Comparison of ENCODE assay signal across 9 mouse cellular contexts in genomic region chr4:152663482-152663881, GRCm38 (mm10).
DNase-seq lines count a peak whose midpoint lies in the region; ATAC-seq and TF ChIP-seq lines count a peak whose summit lies in the region.
"Had no signal": no experiment of that assay in that cellular context is flagged by ENCODE, and none has a peak within 500 bp of the region (broad histone marks: within the 10 kb centered on the region; RNA-seq: fewer than 3 reads in every experiment).

No protein-coding gene starts in this region.

- H3K27me3 ChIP-seq in liver, adult 2 months (ENCODE audit: control insufficient read depth, insufficient read depth, low read length) = no peaks in the 10 kb centered on the region
- H3K27me3 ChIP-seq in liver, embryonic 11.5 days (replicated peaks; ENCODE audit: control insufficient read depth, insufficient read depth, low read length) = no peaks in the 10 kb centered on the region
- H3K27me3 ChIP-seq: liver, embryonic 13.5 days had no signal

- no peak overlapping the region for H3K27ac ChIP-seq in liver, adult 2 months (replicated peaks; ENCODE audit: insufficient read depth, low read depth, low read length)
- no peak overlapping the region for H3K27ac ChIP-seq in liver, embryonic 11.5 days (ENCODE audit: low read depth, low read length)
- H3K27ac ChIP-seq: liver, embryonic 13.5 days had no signal

- 0 out of 2 replicates have a peak, but pooled peaks cover 3% of the 10 kb centered on the region for H3K9me3 ChIP-seq in liver, embryonic 11.5 days (ENCODE audit: control insufficient read depth, low read length)

- DNase-seq in cerebellum, postnatal 14 days = peak; percentile 43 to 59
- DNase-seq in cerebellum, adult 11-12 months = no peak
- DNase-seq in liver, adult 2 months (ENCODE audit: extremely low read depth, low read depth, low spot score) = no peak
- no peak for DNase-seq in liver, embryonic 11.5 days (ENCODE audit: low spot score)
- peak; percentile 24 for DNase-seq in adrenal gland, postnatal 14 days
- DNase-seq in retina, embryonic 14.5 days (ENCODE audit: low spot score) = peak; percentile 60
- DNase-seq in right cerebral cortex, postnatal 10 days (ENCODE audit: low spot score in 2 of 2) = no peak
- no peak for DNase-seq in heart, adult 8-10 months (ENCODE audit: low spot score)
- DNase-seq: liver, embryonic 13.5 days had no signal

- TF ChIP-seq POLR2A in liver, adult 2 months (IDR thresholded peaks at IDR 0.05; ENCODE audit: extremely low read depth, insufficient read depth, low read length) = no peak

- peak; percentile 70 for TF ChIP-seq CTCF in liver, adult 2 months (IDR thresholded peaks at IDR 0.05; ENCODE audit: low read depth, low read length)

- no peaks in the 10 kb centered on the region for H3K79me2 ChIP-seq in liver, adult 2 months (ENCODE audit: control insufficient read depth, insufficient read depth, low read length)

- no peak overlapping the region for H3K4me3 ChIP-seq in liver, adult 2 months (ENCODE audit: insufficient read depth, low read depth, low read length)
- H3K4me3 ChIP-seq in liver, embryonic 11.5 days (ENCODE audit: low read depth, low read length) = no peak overlapping the region
- H3K4me3 ChIP-seq: liver, embryonic 13.5 days had no signal

- no peaks in the 10 kb centered on the region for H3K36me3 ChIP-seq in liver, adult 2 months (ENCODE audit: control insufficient read depth, insufficient read depth, low read length)
- no peaks in the 10 kb centered on the region for H3K36me3 ChIP-seq in liver, embryonic 11.5 days (ENCODE audit: control insufficient read depth, insufficient read depth, low read length)
- H3K36me3 ChIP-seq: liver, embryonic 13.5 days had no signal

- ATAC-seq in liver, embryonic 11.5 days (replicated peaks; ENCODE audit: low FRiP score) = no peak

- WGBS in liver, adult 2 months = 38% methylated on average over 8 of the region's 8 CpGs
- 30% methylated on average over 8 of the region's 8 CpGs for WGBS in liver, embryonic 11.5 days

- H3K4me1 ChIP-seq in liver, adult 2 months (ENCODE audit: control insufficient read depth, insufficient read depth, low read length) = no peaks in the 10 kb centered on the region
- H3K4me1 ChIP-seq in liver, embryonic 11.5 days (replicated peaks; ENCODE audit: control insufficient read depth, insufficient read depth, low read length) = no peaks in the 10 kb centered on the region
- H3K4me1 ChIP-seq: liver, embryonic 13.5 days had no signal

- no peak overlapping the region for H3K4me2 ChIP-seq in liver, embryonic 11.5 days
- H3K4me2 ChIP-seq: liver, embryonic 13.5 days had no signal

- no peak overlapping the region for H3K9ac ChIP-seq in liver, adult 2 months (ENCODE audit: low read depth, low read length)
- H3K9ac ChIP-seq in liver, embryonic 11.5 days (ENCODE audit: low read depth, low read length) = no peak overlapping the region
- H3K9ac ChIP-seq: liver, embryonic 13.5 days had no signal

Comparison
In these comparisons a context has a peak if more than half of its experiments do, and no peak if none do; other contexts are left out.
1. DNase-seq: peak in cerebellum, postnatal 14 days (2 of 2), adrenal gland, postnatal 14 days (single experiment) and retina, embryonic 14.5 days (single experiment); none in cerebellum, adult 11-12 months (single experiment), liver, adult 2 months (single experiment), liver, embryonic 11.5 days (single experiment), right cerebral cortex, postnatal 10 days (0 of 2) and heart, adult 8-10 months (single experiment).